Mouse (Mus musculus) gastrocnemius, adult 2 months (tissue): Measurements from ENCODE around the gene Tcea2. TPM values are rescaled to one million over a fixed set of nuclear protein-coding genes. Genes with fewer than 3 reads are reported as not detected.
A peak's percentile ranks its signal among the peaks of the same experiment; 100 is the strongest.

ENCODE experiments used
- DNase-seq: peaks from one replicate; pipeline ENCODE4 v3.0.0; 2022
- H3K27ac ChIP-seq: fragments of 200-600 bp; 2 replicates; pipeline ENCODE4 v1.8.1; 2022; ENCODE audit warnings: mild to moderate bottlenecking
- H3K4me3 ChIP-seq: fragments of 200-600 bp; 2 replicates; pipeline ENCODE4 v1.8.1; 2022; ENCODE audit warnings: mild to moderate bottlenecking, moderate library complexity
- CTCF ChIP-seq: fragments of 200-600 bp; IDR thresholded peaks from 2 replicates; pipeline ENCODE4 v1.8.1; 2022; ENCODE audit warnings: antibody characterized with exemption, mild to moderate bottlenecking, moderate library complexity
- intact Hi-C: fragments of 180-260 bp; cut with DNase I; formaldehyde crosslinking; loops from one replicate; pipeline ENCODE4 v1.15.1; 2025
- total RNA-seq, 2 experiments: library from RNA; stranded (reverse); gene quantifications; 2 replicates each; pipeline ENCODE4 v1.2.3; 2021

Gene Tcea2
- total RNA-seq, 2 experiments from 2014 or later: 6.9 to 7.6 TPM

DNA sequence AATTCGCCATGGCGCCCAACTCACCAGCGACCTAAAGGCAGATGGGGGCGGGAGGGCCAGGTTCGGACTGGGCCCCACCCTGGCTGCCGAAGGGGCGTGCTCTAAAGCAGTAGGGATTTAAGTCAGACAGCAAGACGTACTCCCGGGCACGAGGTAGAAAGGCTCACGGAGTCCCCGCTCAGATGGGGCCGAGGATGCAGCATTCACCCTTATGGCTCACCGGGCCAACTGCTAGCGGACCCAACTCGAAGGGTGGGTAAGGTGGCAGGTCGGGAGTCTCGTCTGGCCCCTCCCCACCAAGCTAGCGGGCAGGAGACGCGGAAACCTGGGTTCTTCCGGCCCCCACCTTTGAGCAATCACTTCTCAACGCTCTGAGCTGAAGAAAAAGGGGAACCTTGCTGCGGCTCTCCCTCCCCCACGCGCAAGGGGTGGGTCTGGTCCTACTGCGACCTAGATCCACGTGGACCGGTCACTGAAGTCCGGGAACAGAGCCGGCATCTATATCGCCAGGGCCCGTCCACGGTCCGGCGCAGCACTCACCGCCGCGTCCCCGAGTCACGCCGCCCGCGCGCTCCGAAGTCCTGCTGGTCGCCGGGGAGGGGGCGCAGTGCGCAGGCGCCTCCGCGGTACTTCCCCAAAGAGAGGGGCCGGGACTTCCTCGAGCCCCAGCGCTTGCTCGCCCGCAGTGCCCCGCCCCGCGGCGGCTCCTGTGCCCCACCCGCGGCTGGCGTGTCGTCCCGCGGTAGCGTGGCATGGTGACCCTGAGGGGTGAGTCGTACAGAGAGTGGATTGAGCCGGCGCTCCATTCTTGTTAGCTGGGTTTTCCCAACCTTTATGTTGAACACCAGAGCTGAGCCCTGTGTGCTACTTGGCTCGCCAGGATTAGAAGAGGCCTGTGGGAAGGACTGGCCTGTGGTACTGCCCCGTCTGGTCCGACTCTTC is 13.5 kb downstream of the Tcea2 start, which contains the start of gene Rgs19:
TSS of gene Rgs19 (minus strand) at position 639 of the 942 bp plus-strand sequence.
- peak within 1 kb of the TSS; percentile 79 for H3K4me3 ChIP-seq
- intact Hi-C loops: no loop called here
- H3K27ac ChIP-seq: peak within 1 kb of the TSS; percentile 82
- DNase-seq: peak; percentile 90
- no peak for TF ChIP-seq CTCF

GRCm38 (mm10) chr2:181694581-181694980 is 14.5 kb downstream of the Tcea2 start:
- Histone ChIP-seq H3K4me3 (no peak overlapping the region), H3K27ac (no peak overlapping the region)
- TF ChIP-seq CTCF: no peak
- no peak for DNase-seq
- intact Hi-C loops: no loop called here

GRCm38 (mm10) chr2:181695776-181696175 is 15.7 kb downstream of the Tcea2 start:
- no peak for TF ChIP-seq CTCF
- DNase-seq: no peak
- Histone ChIP-seq H3K4me3 (no peak overlapping the region), H3K27ac (no peak overlapping the region)
- intact Hi-C loops: no loop called here

GRCm38 (mm10) chr2:181696801-181697420 is 16.8 kb downstream of the Tcea2 start:
- no peak overlapping the region for H3K27ac ChIP-seq
- no peak for TF ChIP-seq CTCF
- no peak overlapping the region for H3K4me3 ChIP-seq
- no peak for DNase-seq
- intact Hi-C loops: no loop called here

- intact Hi-C loops: no loop called here
- TF ChIP-seq CTCF: no peak
- no peak for DNase-seq
Measured at GRCm38 (mm10) chr2:181698241-181698640, 18.1 kb downstream of the Tcea2 start, which contains the start of gene Lkaaear1. Lkaaear1 (minus strand) TSS chr2:181698442.

DNA sequence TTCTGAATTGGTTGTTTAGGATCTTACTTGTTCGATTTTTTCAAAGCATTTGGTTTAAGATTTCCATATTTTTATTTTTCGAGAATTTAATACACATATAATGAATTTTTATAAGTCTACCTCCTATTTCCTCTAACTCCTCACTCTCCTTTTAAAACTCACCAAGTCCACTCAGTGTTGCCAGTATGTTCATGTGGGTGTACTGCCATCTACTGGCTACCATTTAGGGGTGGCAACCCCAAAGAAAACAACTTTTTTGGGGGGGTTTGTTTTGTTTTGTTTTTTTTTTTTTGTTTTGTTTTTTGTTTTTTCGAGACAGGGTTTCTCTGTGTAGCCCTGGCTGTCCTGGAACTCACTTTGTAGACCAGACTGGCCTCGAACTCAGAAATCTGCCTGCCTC is 26.6 kb downstream of the Tcea2 start:
- H3K27ac ChIP-seq: no peak overlapping the region
- TF ChIP-seq CTCF: peak; percentile 63
- intact Hi-C loops: loop anchor here (5.0 kb wide), 1 partner anchor 49 kb away; the partner anchor contains the start of gene Gm29797
- DNase-seq: no peak
- no peak overlapping the region for H3K4me3 ChIP-seq

More at GRCm38 (mm10) chr2:181698241-181698640, 18.1 kb downstream of the Tcea2 start, which contains the start of gene Lkaaear1:
- H3K27ac ChIP-seq: no peak within 1 kb of the TSS
- H3K4me3 ChIP-seq: no peak within 1 kb of the TSS

- no peak for TF ChIP-seq CTCF
- Histone ChIP-seq H3K4me3 (no peak overlapping the region), H3K27ac (no peak overlapping the region)
- intact Hi-C loops: no loop called here
- no peak for DNase-seq
Measured at GRCm38 (mm10) chr2:181713749-181714148, 33.6 kb downstream of the Tcea2 start.

DNA sequence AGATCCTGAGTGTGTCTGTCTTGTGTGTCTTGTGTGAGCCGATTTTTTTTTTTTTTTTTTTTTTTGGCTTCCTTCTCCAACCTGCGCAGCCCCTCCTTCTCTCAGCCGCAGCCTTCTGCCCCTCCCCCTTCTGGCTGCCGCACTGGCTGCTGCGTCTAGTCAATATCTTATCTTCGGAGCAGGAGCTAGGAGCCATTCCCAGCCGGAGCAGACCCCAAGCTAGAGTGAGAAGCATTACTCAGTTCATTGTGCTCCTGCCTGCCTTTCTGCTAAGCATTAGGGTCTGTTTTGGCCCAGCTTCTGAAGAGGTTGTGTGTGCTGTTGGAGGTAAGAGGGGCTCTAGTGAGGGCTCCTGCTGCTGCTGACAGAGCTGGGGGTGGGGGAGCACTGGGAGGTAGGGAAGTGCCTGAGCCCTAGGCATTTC is 34.8 kb downstream of the Tcea2 start, which contains the start of gene Oprl1:
TSS of gene Oprl1 (plus strand) at position 114 of the 424 bp plus-strand sequence.
- intact Hi-C loops: no loop called here
- no peak for TF ChIP-seq CTCF
- no peak for DNase-seq
- Histone ChIP-seq H3K27ac (no peak within 1 kb of the TSS), H3K4me3 (no peak within 1 kb of the TSS)

GRCm38 (mm10) chr2:181715382-181715781 is 35.3 kb downstream of the Tcea2 start:
- intact Hi-C loops: no loop called here
- no peak for TF ChIP-seq CTCF
- no peak overlapping the region for H3K27ac ChIP-seq
- DNase-seq: no peak
- no peak overlapping the region for H3K4me3 ChIP-seq

GRCm38 (mm10) chr2:181716991-181717390 is 36.9 kb downstream of the Tcea2 start:
- intact Hi-C loops: no loop called here
- no peak overlapping the region for H3K4me3 ChIP-seq
- no peak overlapping the region for H3K27ac ChIP-seq
- no peak for DNase-seq
- TF ChIP-seq CTCF: no peak

GRCm38 (mm10) chr2:181720061-181720460 is 40.0 kb downstream of the Tcea2 start:
- intact Hi-C loops: no loop called here
- Histone ChIP-seq H3K4me3 (no peak overlapping the region), H3K27ac (no peak overlapping the region)
- no peak for DNase-seq
- no peak for TF ChIP-seq CTCF

GRCm38 (mm10) chr2:181721200-181721599 is 41.1 kb downstream of the Tcea2 start:
- TF ChIP-seq CTCF: no peak
- no peak for DNase-seq
- intact Hi-C loops: no loop called here
- no peak overlapping the region for H3K27ac ChIP-seq
- no peak overlapping the region for H3K4me3 ChIP-seq

DNA sequence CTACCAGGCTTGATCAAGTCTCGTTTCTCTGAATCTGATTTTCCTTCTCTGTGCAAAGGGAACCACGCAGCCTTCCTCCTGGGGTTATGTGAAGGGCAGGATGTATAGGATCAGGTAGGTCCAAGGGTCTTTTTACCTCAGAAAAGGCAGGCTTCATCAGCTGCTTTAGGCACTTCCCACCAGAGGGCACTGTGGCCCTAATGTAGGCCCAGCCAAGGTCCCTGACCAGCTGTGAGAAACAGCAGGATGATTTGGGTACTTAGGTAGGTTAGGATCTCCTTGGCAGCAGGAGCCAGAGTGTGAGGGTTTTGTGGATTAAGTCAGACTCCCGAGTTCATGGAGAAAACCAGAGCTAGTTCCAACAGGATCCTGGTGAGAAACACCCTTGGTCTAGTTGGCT is 42.1 kb downstream of the Tcea2 start:
- no peak overlapping the region for H3K27ac ChIP-seq
- intact Hi-C loops: no loop called here
- TF ChIP-seq CTCF: peak; percentile 42
- no peak for DNase-seq
- no peak overlapping the region for H3K4me3 ChIP-seq
